Mouse (Mus musculus) cortical plate, adult 2 months (tissue): Measurements from ENCODE around the gene Ankrd52. TPM values are rescaled to one million over a fixed set of nuclear protein-coding genes. Genes with fewer than 3 reads are reported as not detected.

Experiments
- H3K27ac ChIP-seq: fragments of 200-500 bp; 2 replicates; pipeline ENCODE4 v1.5.1; 2012; ENCODE audit warnings: low read length, control low read depth, inconsistent platforms; ENCODE audit not compliant: insufficient read depth
- H3K4me1 ChIP-seq: fragments of 200-500 bp; 2 replicates; pipeline ENCODE4 v1.6.1; 2011; ENCODE audit warnings: low read length; ENCODE audit not compliant: control insufficient read depth, insufficient read depth
- H3K4me3 ChIP-seq: fragments of 200-500 bp; 2 replicates; pipeline ENCODE4 v1.5.1; 2011; ENCODE audit warnings: mild to moderate bottlenecking, low read length, control low read depth; ENCODE audit not compliant: insufficient read depth
- CTCF ChIP-seq: fragments of 200-500 bp; IDR thresholded peaks from 2 replicates; pipeline ENCODE4 v1.5.1; 2011; ENCODE audit warnings: mild to moderate bottlenecking, control low read depth, low read length; ENCODE audit not compliant: insufficient read depth; ENCODE audit errors: extremely low read depth
- POLR2A ChIP-seq: fragments of 200-500 bp; IDR thresholded peaks from 2 replicates; pipeline ENCODE4 v1.6.1; 2011; ENCODE audit warnings: mild to moderate bottlenecking, low read length, control low read depth; ENCODE audit not compliant: insufficient read depth; ENCODE audit errors: extremely low read depth
- polyA plus RNA-seq: library from polyadenylated mRNA; depleted of rRNA; stranded (reverse); fragments of >200 nt; gene quantifications from 2 replicates; pipeline ENCODE4 v1.2.3, GENCODE M21; 2012

Ankrd52 gene
- polyA plus RNA-seq, 1 experiment, result 30.4 TPM

- Histone ChIP-seq H3K27ac (peak within 1 kb of the TSS; percentile 91), H3K4me3 (peak within 1 kb of the TSS; percentile 87), H3K4me1 (peaks cover 2% of the 10 kb centered on the region; the same call in 1 of the 2 replicates)
- TF ChIP-seq POLR2A (peak; percentile 91; the same call in 1 of the 2 replicates), CTCF (no peak)
Measured at GRCm38 (mm10) chr10:128368402-128369217, 8.3 kb upstream of the Ankrd52 start, which contains the start of gene Coq10a. Coq10a (minus strand) TSS chr10:128368997.

DNA sequence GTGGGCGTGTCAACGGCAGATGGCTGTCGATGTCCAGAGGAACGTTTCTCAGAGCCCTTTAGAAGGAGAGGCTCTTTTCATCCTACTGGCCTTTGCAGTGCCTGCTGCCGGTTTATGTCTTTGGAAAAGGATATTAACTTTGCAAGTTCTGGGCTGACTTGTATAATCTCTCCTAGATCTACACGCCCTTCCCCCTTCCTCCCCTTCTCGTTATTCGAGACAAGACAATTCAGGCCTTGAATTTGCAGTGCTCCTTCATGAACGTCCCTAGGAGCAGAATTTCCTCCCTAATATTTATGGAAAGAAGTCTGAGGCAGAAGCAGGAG is 7.7 kb upstream of the Ankrd52 start:
- H3K27ac ChIP-seq, result peak overlapping the region; percentile 88
- H3K4me1 ChIP-seq, result peaks cover 2% of the 10 kb centered on the region; the same call in 1 of the 2 replicates
- peak overlapping the region; percentile 87 for H3K4me3 ChIP-seq
- TF ChIP-seq CTCF (no peak), POLR2A (no peak; the same call in 1 of the 2 replicates)

DNA sequence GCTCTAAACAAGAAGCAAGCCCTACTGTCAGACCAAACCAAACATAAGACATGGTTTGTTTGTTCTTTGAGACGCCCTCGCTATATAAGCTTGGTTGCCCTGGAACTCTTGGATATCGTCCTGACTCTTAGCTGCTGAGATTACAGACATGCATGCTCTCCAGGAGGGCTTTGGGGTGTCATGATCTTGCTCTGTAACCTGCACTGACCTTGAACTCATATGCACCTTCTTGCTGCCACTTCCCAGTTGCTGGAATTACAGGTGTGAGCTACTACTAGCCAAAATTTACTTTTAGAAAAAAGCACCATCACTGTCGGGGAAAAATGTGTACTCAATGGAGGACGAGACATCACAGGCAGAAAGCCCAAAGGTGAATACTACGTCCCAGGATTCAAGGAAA is 7.3 kb upstream of the Ankrd52 start:
- Histone ChIP-seq H3K4me3 (peak overlapping the region; percentile 87; the same call in 1 of the 2 replicates), H3K4me1 (peaks cover 2% of the 10 kb centered on the region; the same call in 1 of the 2 replicates), H3K27ac (peak overlapping the region; percentile 88)
- TF ChIP-seq CTCF (no peak), POLR2A (no peak)

- H3K27ac ChIP-seq, result no peak overlapping the region
- TF ChIP-seq POLR2A (no peak), CTCF (no peak)
- H3K4me1 ChIP-seq, result peaks cover 2% of the 10 kb centered on the region; the same call in 1 of the 2 replicates
- H3K4me3 ChIP-seq, result no peak overlapping the region
Measured at GRCm38 (mm10) chr10:128370021-128370420, 6.9 kb upstream of the Ankrd52 start.

DNA sequence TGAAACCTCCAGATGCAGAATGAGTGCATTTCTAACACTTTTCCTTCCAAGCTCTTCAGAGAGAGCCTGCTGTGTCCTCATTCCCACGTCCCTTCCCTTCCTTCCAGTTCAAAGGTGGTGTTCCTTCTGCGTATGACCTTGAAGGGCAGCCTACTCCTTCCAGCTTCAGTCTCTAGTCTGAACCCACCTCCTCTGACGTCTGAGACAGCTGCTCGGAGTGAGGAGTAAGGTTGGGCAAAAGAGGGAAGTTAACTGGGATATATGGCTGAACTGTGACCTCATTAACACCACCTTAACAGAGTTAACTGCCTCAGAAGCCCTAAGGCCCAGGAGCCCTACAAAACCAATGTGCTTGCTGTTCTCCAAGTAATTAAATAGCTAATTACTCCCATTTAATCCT is 6.3 kb upstream of the Ankrd52 start:
- Histone ChIP-seq H3K27ac (no peak overlapping the region), H3K4me3 (no peak overlapping the region), H3K4me1 (peaks cover 2% of the 10 kb centered on the region; the same call in 1 of the 2 replicates)
- no peak for TF ChIP-seq POLR2A
- no peak for TF ChIP-seq CTCF

DNA sequence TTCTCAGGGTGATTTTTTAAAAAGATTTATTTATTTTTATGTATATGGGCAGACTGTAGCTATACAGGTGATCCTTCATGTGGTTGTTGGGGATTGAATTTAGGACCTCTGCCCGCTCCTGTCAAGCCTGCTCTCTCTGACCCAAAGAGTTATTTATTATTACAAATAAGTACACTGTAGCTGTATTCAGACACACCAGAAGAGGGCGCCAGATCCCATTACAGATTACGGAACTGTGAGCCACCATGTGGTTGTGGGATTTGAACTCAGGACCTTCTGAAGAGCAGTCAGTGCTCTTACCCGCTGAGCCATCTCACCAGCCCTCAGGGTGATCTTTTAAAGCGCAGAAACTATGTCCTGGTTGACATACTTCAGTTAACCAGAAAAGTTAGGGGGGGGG is 4.8 kb upstream of the Ankrd52 start:
- H3K4me3 ChIP-seq, result no peak overlapping the region
- H3K4me1 ChIP-seq, result peaks cover 2% of the 10 kb centered on the region; the same call in 1 of the 2 replicates
- TF ChIP-seq CTCF (no peak), POLR2A (no peak)
- no peak overlapping the region for H3K27ac ChIP-seq

- TF ChIP-seq POLR2A, result no peak
- no peak for TF ChIP-seq CTCF
- peaks cover under 1% of the 10 kb centered on the region; the same call in 1 of the 2 replicates for H3K4me1 ChIP-seq
- H3K4me3 ChIP-seq, result no peak overlapping the region
- H3K27ac ChIP-seq, result no peak overlapping the region
Measured at GRCm38 (mm10) chr10:128372989-128373748, 3.7 kb upstream of the Ankrd52 start.

- no peak overlapping the region for H3K4me3 ChIP-seq
- H3K4me1 ChIP-seq, result peaks cover 6% of the 10 kb centered on the region
- TF ChIP-seq POLR2A (no peak), CTCF (0 out of 2 replicates have a peak, but pooled peaks have one; percentile 10)
- H3K27ac ChIP-seq, result no peak overlapping the region
Measured at GRCm38 (mm10) chr10:128374393-128374792, 2.5 kb upstream of the Ankrd52 start.

DNA sequence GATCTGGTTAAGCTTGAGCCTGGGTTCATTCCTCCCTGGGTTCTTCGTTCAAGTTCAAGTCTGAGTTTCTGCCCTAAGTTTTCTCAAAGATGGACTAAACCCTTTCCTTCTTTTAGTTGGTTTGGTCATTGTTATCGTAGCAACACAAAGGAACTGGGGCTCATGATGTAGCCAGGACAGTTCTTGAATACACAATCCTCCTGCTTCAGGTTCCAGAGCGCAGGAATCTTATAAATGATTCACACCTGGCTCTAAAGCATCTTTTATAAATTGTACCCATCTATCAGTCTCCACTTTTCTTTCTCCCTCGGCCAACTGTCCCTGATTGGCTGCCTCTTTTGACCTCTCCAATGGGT is 838 bp upstream of the Ankrd52 start:
- no peak for TF ChIP-seq POLR2A
- no peak for TF ChIP-seq CTCF
- H3K4me1 ChIP-seq, result peaks cover 6% of the 10 kb centered on the region
- H3K27ac ChIP-seq, result peak overlapping the region; percentile 100
- H3K4me3 ChIP-seq, result peak overlapping the region; percentile 88
